Mouse (Mus musculus) midbrain, postnatal 0 days (tissue): ENCODE results near the gene Olfr1126. TPM values are rescaled to one million over a fixed set of nuclear protein-coding genes. Genes with fewer than 3 reads are reported as not detected.

Experiments
- ATAC-seq: fragments of 200-750 bp; cut with Nextera tagmentation; 2 replicates; pipeline ENCODE4 v1.8.0; 2017; ENCODE audit warnings: moderate number of reproducible peaks, mild to moderate bottlenecking, moderate TSS enrichment, moderate library complexity; ENCODE audit not compliant: low FRiP score
- DNase-seq: peaks from one replicate; pipeline ENCODE4 v3.0.0-alpha.2; 2015; ENCODE audit warnings: low spot score
- H3K27ac ChIP-seq: fragments of 300-500 bp; sonication (generic); 2 replicates; pipeline ENCODE4 v1.5.1; 2014; ENCODE audit warnings: low read depth, mild to moderate bottlenecking, low read length, mixed read lengths
- H3K27me3 ChIP-seq: fragments of 300-500 bp; sonication (generic); 2 replicates; pipeline ENCODE4 v1.6.1; 2014; ENCODE audit warnings: low read length, control low read depth, mixed read lengths; ENCODE audit not compliant: insufficient read depth
- H3K36me3 ChIP-seq: fragments of 300-500 bp; sonication (generic); 2 replicates; pipeline ENCODE4 v1.6.1; 2014; ENCODE audit warnings: low read length, control low read depth, mixed read lengths; ENCODE audit not compliant: insufficient read depth
- H3K4me1 ChIP-seq: fragments of 300-500 bp; sonication (generic); 2 replicates; pipeline ENCODE4 v1.6.1; 2014; ENCODE audit warnings: mild to moderate bottlenecking, control low read depth, antibody characterized with exemption, low read length, mixed read lengths; ENCODE audit not compliant: insufficient read depth
- H3K4me2 ChIP-seq: fragments of 300-500 bp; sonication (generic); 2 replicates; pipeline ENCODE4 v1.6.1; 2014; ENCODE audit warnings: low read depth, mild to moderate bottlenecking, low read length, mixed read lengths; ENCODE audit not compliant: poor library complexity, severe bottlenecking
- H3K4me3 ChIP-seq: fragments of 300-500 bp; sonication (generic); 2 replicates; pipeline ENCODE4 v1.5.1; 2014; ENCODE audit warnings: low read depth, mild to moderate bottlenecking, low read length, moderate library complexity
- H3K9ac ChIP-seq: fragments of 300-500 bp; sonication (generic); replicated peaks from 2 replicates; pipeline ENCODE4 v1.6.1; 2014; ENCODE audit warnings: mild to moderate bottlenecking, low read length, moderate library complexity, mixed read lengths; ENCODE audit not compliant: poor library complexity, severe bottlenecking
- H3K9me3 ChIP-seq: fragments of 300-500 bp; sonication (generic); 2 replicates; pipeline ENCODE4 v1.6.1; 2016; ENCODE audit warnings: low read length, control low read depth
- CTCF ChIP-seq: IDR thresholded peaks from 2 replicates; pipeline ENCODE4 v1.5.1; 2016; ENCODE audit warnings: antibody characterized with exemption, mild to moderate bottlenecking
- WGBS: fragments of 180-500 bp; shearing (Covaris S2); extraction: QIAGEN DNeasy Blood & Tissue Kit; methylation state at CpG from one replicate; pipeline ENCODE4 v1.1.7; 2014; 5-methylcytosine and 5-hydroxymethylcytosine counted together
- polyA plus RNA-seq: library from polyadenylated mRNA; unstranded; fragments of >200 nt; fragmentation: Nextera tagmentation; extraction: Ambion mirVana; gene quantifications from 2 replicates; pipeline ENCODE4 v1.2.1, GENCODE M21; 2015
- total RNA-seq: library from RNA; depleted of rRNA; stranded (reverse); fragments of >200 nt; gene quantifications from 2 replicates; pipeline ENCODE4 v1.2.3, GENCODE M21; 2014; rRNA removed

Olfr1126 gene
- total RNA-seq = not detected in 2 replicates
- polyA plus RNA-seq = not detected in 2 replicates

GRCm38 (mm10) chr2:87453662-87454061, at the start of gene Olfr1126:
TSS of gene Olfr1126 (plus strand) at chr2:87453962.
- DNase-seq (no peak), ATAC-seq (no peak)
- Histone ChIP-seq H3K27ac (no peak within 1 kb of the TSS), H3K4me3 (no peak within 1 kb of the TSS), H3K9me3 (no peaks in the 10 kb centered on the region), H3K36me3 (no peaks in the 10 kb centered on the region), H3K4me1 (no peaks in the 10 kb centered on the region), H3K27me3 (no peaks in the 10 kb centered on the region), H3K4me2 (no peak within 1 kb of the TSS), H3K9ac (no peak within 1 kb of the TSS)
- no peak for TF ChIP-seq CTCF

- Histone ChIP-seq H3K4me3 (no peak within 1 kb of the TSS), H3K36me3 (no peaks in the 10 kb centered on the region), H3K4me1 (no peaks in the 10 kb centered on the region), H3K4me2 (no peak within 1 kb of the TSS), H3K27ac (no peak within 1 kb of the TSS), H3K9ac (no peak within 1 kb of the TSS), H3K27me3 (no peaks in the 10 kb centered on the region), H3K9me3 (no peaks in the 10 kb centered on the region)
- DNase-seq (no peak), ATAC-seq (no peak)
- 84% methylated on average over 1 of the region's 1 CpGs for WGBS
- TF ChIP-seq CTCF = no peak
Measured at GRCm38 (mm10) chr2:87416335-87416734, 37.4 kb upstream of the Olfr1126 start, which contains the start of gene Olfr1123. TSS of gene Olfr1123 (plus strand) at chr2:87416635.

- no peak within 1 kb of the TSS for H3K4me2 ChIP-seq
- H3K4me1 ChIP-seq = no peaks in the 10 kb centered on the region
- H3K4me3 ChIP-seq = no peak within 1 kb of the TSS
- ATAC-seq = no peak
- H3K36me3 ChIP-seq = no peaks in the 10 kb centered on the region
- WGBS = 84% methylated on average over 1 of the region's 1 CpGs
- no peak for TF ChIP-seq CTCF
- no peak for DNase-seq
- no peaks in the 10 kb centered on the region for H3K27me3 ChIP-seq
- no peak within 1 kb of the TSS for H3K9ac ChIP-seq
- no peak within 1 kb of the TSS for H3K27ac ChIP-seq
- H3K9me3 ChIP-seq = no peaks in the 10 kb centered on the region
Measured at GRCm38 (mm10) chr2:87429975-87430374, 23.8 kb upstream of the Olfr1126 start, which contains the start of gene Olfr1124. TSS of gene Olfr1124 (plus strand) at chr2:87430275.

- Histone ChIP-seq H3K9ac (no peak overlapping the region), H3K27ac (no peak overlapping the region), H3K4me3 (no peak overlapping the region), H3K36me3 (no peaks in the 10 kb centered on the region), H3K9me3 (no peaks in the 10 kb centered on the region), H3K27me3 (no peaks in the 10 kb centered on the region), H3K4me2 (no peak overlapping the region), H3K4me1 (no peaks in the 10 kb centered on the region)
- DNase-seq = no peak
- ATAC-seq = no peak
- TF ChIP-seq CTCF = no peak
- WGBS = 94% methylated on average over 16 of the region's 16 CpGs
Measured at GRCm38 (mm10) chr2:87437731-87438130, 16.0 kb upstream of the Olfr1126 start.

- Histone ChIP-seq H3K9me3 (no peaks in the 10 kb centered on the region), H3K36me3 (no peaks in the 10 kb centered on the region), H3K27ac (no peak overlapping the region), H3K9ac (no peak overlapping the region), H3K4me2 (no peak overlapping the region), H3K4me1 (no peaks in the 10 kb centered on the region), H3K4me3 (no peak overlapping the region), H3K27me3 (no peaks in the 10 kb centered on the region)
- WGBS = 95% methylated on average over 4 of the region's 4 CpGs
- DNase-seq = no peak
- no peak for TF ChIP-seq CTCF
- ATAC-seq = no peak
Measured at GRCm38 (mm10) chr2:87461769-87462168, 8.0 kb downstream of the Olfr1126 start.

GRCm38 (mm10) chr2:87480207-87480606, 26.4 kb downstream of the Olfr1126 start:
- no peak overlapping the region for H3K9ac ChIP-seq
- H3K9me3 ChIP-seq = no peaks in the 10 kb centered on the region
- H3K4me2 ChIP-seq = no peak overlapping the region
- DNase-seq (peak; percentile 21), ATAC-seq (no peak)
- no peaks in the 10 kb centered on the region for H3K4me1 ChIP-seq
- no peaks in the 10 kb centered on the region for H3K27me3 ChIP-seq
- no peaks in the 10 kb centered on the region for H3K36me3 ChIP-seq
- TF ChIP-seq CTCF = peak; percentile 32
- H3K4me3 ChIP-seq = no peak overlapping the region
- H3K27ac ChIP-seq = no peak overlapping the region
